Mouse (Mus musculus): ENCODE results near the gene Ip6k1.

DNA sequence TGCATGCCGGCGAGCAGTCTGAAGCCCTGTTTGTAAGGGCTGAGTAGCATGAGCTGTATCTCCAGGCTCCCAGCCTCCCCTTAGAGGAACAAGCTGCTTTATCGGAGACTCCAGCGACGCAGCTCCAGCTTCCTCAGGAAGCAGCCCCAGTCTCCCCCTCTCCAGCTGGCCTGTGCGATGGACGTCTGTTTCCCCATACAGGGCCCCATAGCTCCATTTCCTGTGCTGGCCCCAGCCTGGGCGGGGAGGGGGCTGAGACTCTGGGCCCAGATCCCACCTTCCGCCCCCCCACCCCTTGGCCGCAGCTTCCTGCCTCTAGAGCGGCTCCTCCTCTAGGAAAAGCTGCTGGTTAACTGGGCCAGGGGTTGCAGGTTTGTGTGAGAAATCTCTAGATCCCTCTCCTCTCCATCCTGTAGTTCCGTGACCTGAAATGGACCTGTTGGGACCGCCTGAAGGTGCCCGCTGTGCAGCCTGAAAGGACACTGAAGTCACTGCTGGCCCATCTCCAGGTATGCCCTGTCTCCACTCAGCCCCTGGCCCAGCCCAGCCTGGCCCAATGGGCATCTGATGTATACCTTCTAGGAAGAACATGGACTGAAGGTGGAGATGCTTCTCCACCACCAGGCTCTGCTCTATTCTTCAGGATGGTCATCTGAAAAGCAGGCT, 19.5 kb upstream of the Ip6k1 start, which contains the start of gene Gm20661:
- TF ChIP-seq CTCF (IDR thresholded peaks at IDR 0.05; ENCODE audit: extremely low read depth, insufficient read depth, low read length) (no peak), POLR2A (IDR thresholded peaks at IDR 0.05; ENCODE audit: extremely low read depth, insufficient read depth, low read length) (no peak)

Data from cortical plate, adult 2 months (tissue).